ENCODE assay signal across 9 mouse cellular contexts in the genomic region with DNA sequence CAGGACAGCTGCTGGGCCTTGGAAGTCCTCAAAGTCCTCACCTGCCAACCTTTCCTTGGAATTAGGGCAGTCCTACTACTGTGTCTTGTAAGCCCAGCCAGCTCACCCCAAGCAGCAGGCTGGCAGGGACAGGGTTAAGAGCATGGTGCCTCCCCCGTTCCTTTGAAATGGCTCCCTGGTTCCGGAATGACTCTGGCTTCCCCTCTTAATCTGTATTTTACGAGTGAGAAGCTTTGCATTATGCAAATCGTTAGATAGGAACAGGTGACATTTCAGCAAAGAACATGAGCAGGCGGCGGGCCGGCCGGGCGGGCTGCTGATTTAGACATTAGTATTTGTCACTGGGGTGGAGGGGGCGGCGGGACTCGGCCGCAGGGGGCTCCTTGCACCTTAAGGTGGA.
DNase-seq lines count a peak whose midpoint lies in the region.
"Had no signal": no experiment of that assay in that cellular context is flagged by ENCODE, and none has a peak within 500 bp of the region (broad histone marks: within the 10 kb centered on the region; RNA-seq: fewer than 3 reads in every experiment).

No protein-coding gene starts in this region.

- H3K36me3 ChIP-seq in heart, embryonic 10.5 days: no peaks in the 10 kb centered on the region
- H3K36me3 ChIP-seq in limb, embryonic 10.5 days: no peaks in the 10 kb centered on the region
- H3K36me3 ChIP-seq: embryonic facial prominence, embryonic 15.5 days had no signal

- H3K4me3 ChIP-seq in heart, embryonic 10.5 days: peak overlapping the region; percentile 48
- H3K4me3 ChIP-seq in limb, embryonic 10.5 days: peak overlapping the region; percentile 33
- H3K4me3 ChIP-seq: embryonic facial prominence, embryonic 15.5 days had no signal

- peak overlapping the region; percentile 47 for H3K27ac ChIP-seq in heart, embryonic 10.5 days
- H3K27ac ChIP-seq in limb, embryonic 10.5 days: no peak overlapping the region; the same call in 1 of the 2 replicates
- H3K27ac ChIP-seq: embryonic facial prominence, embryonic 15.5 days had no signal

- H3K9me3 ChIP-seq in heart, embryonic 10.5 days: no peaks in the 10 kb centered on the region
- no peaks in the 10 kb centered on the region for H3K9me3 ChIP-seq in limb, embryonic 10.5 days (replicated peaks)
- H3K9me3 ChIP-seq: embryonic facial prominence, embryonic 15.5 days had no signal

- DNase-seq in heart, embryonic 10.5 days (ENCODE audit: low spot score): no peak
- DNase-seq in heart, adult 9 months (ENCODE audit: low spot score in 2 of 2): no peak
- peak; percentile 35 for DNase-seq in right cerebral cortex, adult 18-20 months
- DNase-seq in right cerebral cortex, postnatal 4 days: no peak
- no peak for DNase-seq in limb, embryonic 10.5 days (ENCODE audit: low spot score)
- no peak for DNase-seq in urinary bladder, postnatal 10 days (ENCODE audit: low spot score)
- no peak for DNase-seq in adrenal gland, postnatal 14 days
- no peak for DNase-seq in lung, postnatal 36 days

- peaks cover 83% of the 10 kb centered on the region for H3K27me3 ChIP-seq in heart, embryonic 10.5 days (ENCODE audit: insufficient read depth, poor library complexity, severe bottlenecking)
- H3K27me3 ChIP-seq in limb, embryonic 10.5 days (ENCODE audit: low read depth, poor library complexity, severe bottlenecking): peaks cover 95% of the 10 kb centered on the region

- H3K4me1 ChIP-seq in heart, embryonic 10.5 days: peaks cover 40% of the 10 kb centered on the region
- H3K4me1 ChIP-seq in limb, embryonic 10.5 days: peaks cover 40% of the 10 kb centered on the region

- 8% methylated on average over 13 of the region's 13 CpGs for WGBS in heart, embryonic 10.5 days
- 4% methylated on average over 13 of the region's 13 CpGs for WGBS in limb, embryonic 10.5 days
